Mouse (Mus musculus) MEL (cell line): ENCODE data around the gene Rln1. TPM values are rescaled to one million over a fixed set of nuclear protein-coding genes. Genes with fewer than 3 reads are reported as not detected.
A peak's percentile ranks its signal among the peaks of the same experiment; 100 is the strongest.

Source experiments
- DNase-seq: peaks from one replicate; pipeline ENCODE4 v3.0.0; 2011; ENCODE audit warnings: low read depth, low spot score
- H3K27ac ChIP-seq: 2 replicates; pipeline ENCODE4 v1.5.1; 2012; ENCODE audit warnings: low read depth, mild to moderate bottlenecking, control low read depth, low read length, moderate library complexity; ENCODE audit not compliant: control insufficient read depth
- H3K27me3 ChIP-seq, 2 experiments: fragments of 150-350 bp in 1 of 2; sonication (generic) in 1 of 2; 2 replicates each; pipeline ENCODE4 v1.6.1; 2012; ENCODE audit warnings: low read length in 2 of 2, mild to moderate bottlenecking in 2 of 2, improper control_type of control experiment in 1 of 2, moderate library complexity in 1 of 2; ENCODE audit not compliant: insufficient read depth in 2 of 2, control insufficient read depth in 1 of 2
- H3K36me3 ChIP-seq, 2 experiments: 2 replicates each; pipeline ENCODE4 v1.6.1; 2012 to 2014; ENCODE audit warnings: low read length in 2 of 2, improper control_type of control experiment in 1 of 2, inconsistent platforms in 1 of 2, mild to moderate bottlenecking in 1 of 2; ENCODE audit not compliant: insufficient read depth in 2 of 2, control insufficient read depth in 1 of 2
- H3K4me1 ChIP-seq, 2 experiments: fragments of 150-350 bp in 1 of 2; sonication (generic) in 1 of 2; 2 replicates each; pipeline ENCODE4 v1.6.1; 2012; ENCODE audit warnings: low read length in 2 of 2, improper control_type of control experiment in 1 of 2, mild to moderate bottlenecking in 1 of 2; ENCODE audit not compliant: insufficient read depth in 2 of 2, control insufficient read depth in 1 of 2
- H3K4me3 ChIP-seq, 2 experiments: fragments of 150-350 bp in 1 of 2; sonication (generic) in 1 of 2; 2 replicates each; pipeline ENCODE4 v1.5.1; 2012; ENCODE audit warnings: low read depth in 2 of 2, low read length in 2 of 2, mild to moderate bottlenecking in 2 of 2, moderate library complexity in 2 of 2, control low read depth in 1 of 2, improper control_type of control experiment in 1 of 2; ENCODE audit not compliant: control insufficient read depth in 1 of 2, insufficient read depth in 1 of 2
- H3K79me2 ChIP-seq: 2 replicates; pipeline ENCODE4 v1.6.1; 2012; ENCODE audit warnings: mild to moderate bottlenecking, low read length, moderate library complexity; ENCODE audit not compliant: control insufficient read depth, poor library complexity, insufficient read depth
- H3K9ac ChIP-seq: 2 replicates; pipeline ENCODE4 v1.6.1; 2012; ENCODE audit warnings: low read depth, mild to moderate bottlenecking, control low read depth, low read length, moderate library complexity; ENCODE audit not compliant: control insufficient read depth, poor library complexity, severe bottlenecking
- H3K9me3 ChIP-seq: fragments of 150-350 bp; sonication (generic); replicated peaks from 2 replicates; pipeline ENCODE4 v1.6.1; 2012; ENCODE audit warnings: mild to moderate bottlenecking, low read length, improper control_type of control experiment, moderate library complexity; ENCODE audit not compliant: insufficient read depth
- BHLHE40 ChIP-seq: IDR thresholded peaks from 2 replicates; pipeline ENCODE4 v1.6.1; 2012; ENCODE audit warnings: low read depth, mild to moderate bottlenecking, inconsistent platforms, low read length, improper control_type of control experiment, borderline replicate concordance
- CHD2 ChIP-seq: IDR thresholded peaks from 2 replicates; pipeline ENCODE4 v1.6.1; 2011; ENCODE audit warnings: low read length, improper control_type of control experiment
- EP300 ChIP-seq, 2 experiments: IDR thresholded peaks; 2 replicates each; pipeline ENCODE4 v1.6.1; 2011; ENCODE audit warnings: improper control_type of control experiment in 2 of 2, low read length in 2 of 2, low read depth in 1 of 2, mild to moderate bottlenecking in 1 of 2
- SMC3 ChIP-seq: IDR thresholded peaks from 2 replicates; pipeline ENCODE4 v1.6.1; 2011; ENCODE audit warnings: low read depth, low read length, improper control_type of control experiment
- USF1 ChIP-seq: IDR thresholded peaks from 2 replicates; pipeline ENCODE4 v1.6.1; 2014; ENCODE audit warnings: low read depth, mild to moderate bottlenecking, inconsistent platforms, low read length, improper control_type of control experiment, moderate library complexity
- USF2 ChIP-seq, 2 experiments: IDR thresholded peaks; 2 replicates each; pipeline ENCODE4 v1.6.1; 2011 to 2012; ENCODE audit warnings: improper control_type of control experiment in 2 of 2, low read length in 2 of 2, borderline replicate concordance in 1 of 2, inconsistent platforms in 1 of 2, low read depth in 1 of 2, mild to moderate bottlenecking in 1 of 2; ENCODE audit not compliant: insufficient read depth in 1 of 2
- polyA plus RNA-seq, 2 experiments: library from polyadenylated mRNA; stranded (reverse) in 1 of 2; unstranded in 1 of 2; fragments of >175 nt in 1 of 2; fragments of >200 nt in 1 of 2; gene quantifications; 2 replicates each; pipeline versions ENCODE4 v1.2.1 to v1.2.4; 2012; ENCODE audit warnings: low replicate concordance in 2 of 2, low read depth in 1 of 2; ENCODE audit not compliant: insufficient read length in 2 of 2, insufficient read depth in 1 of 2, missing spikeins in 1 of 2
- total RNA-seq: library from RNA; depleted of rRNA; stranded (reverse); fragments of 300-350 nt; gene quantifications from 2 replicates; pipeline ENCODE4 v1.2.3, GENCODE M21; 2012; rRNA removed

Gene Rln1
- total and polyA plus RNA-seq, 3 experiments = 0.04 TPM; not detected in 2

DNA sequence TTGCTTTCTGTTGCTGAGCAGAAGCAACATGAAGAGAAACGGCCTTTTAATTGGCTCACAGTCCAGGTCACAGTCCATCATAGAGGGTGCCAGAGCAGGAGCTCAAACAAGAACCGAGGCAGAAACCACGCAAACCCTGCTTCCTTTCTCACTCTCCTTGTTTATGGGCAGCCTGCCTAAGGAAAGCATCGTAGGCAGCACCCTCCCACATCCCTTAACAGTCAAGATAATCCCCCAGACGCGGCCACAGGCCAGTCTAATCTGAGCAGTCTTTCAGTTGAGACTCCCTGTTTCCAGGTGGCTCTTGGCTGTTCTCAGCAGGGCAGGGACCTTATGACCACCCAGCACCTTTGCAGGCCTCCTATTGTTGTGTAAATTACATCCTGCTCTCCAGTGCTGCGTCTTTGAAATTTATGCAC lies 49.0 kb downstream of the Rln1 start:
- Histone ChIP-seq H3K79me2 (no peaks in the 10 kb centered on the region), H3K9ac (no peak overlapping the region), H3K9me3 (no peaks in the 10 kb centered on the region), H3K27ac (no peak overlapping the region), H3K27me3 (no peaks in the 10 kb centered on the region), H3K4me1 (no peaks in the 10 kb centered on the region)
- DNase-seq = no peak
- TF ChIP-seq EP300 (IDR thresholded peaks at IDR 0.05; ENCODE audit: low read depth in 1 of 2, low read length in 2 of 2) (0 out of 4 replicates have a peak, but pooled peaks of 1 of the 2 experiments have one; percentile 14), USF2 (IDR thresholded peaks at IDR 0.05; ENCODE audit: borderline replicate concordance in 1 of 2, insufficient read depth in 1 of 2, low read depth in 1 of 2, low read length in 2 of 2) (no peak), CHD2 (no peak), USF1 (no peak), BHLHE40 (no peak), SMC3 (no peak)
- TF ChIP-seq, all 39 proteins: peak for 1
- peaks cover 0 to 28% of the 10 kb centered on the region in 2 experiments; a peak in 2 of 4 replicates for H3K36me3 ChIP-seq
- H3K4me3 ChIP-seq = no peak overlapping the region

Other genes with a start within 250 kb of the Rln1 start
- 75.1 and 86.4 TPM in 2 replicates for gene Rcl1, start 233.3 kb downstream of the Rln1 start, total RNA-seq
- 100 to 1,000 TPM in 1 of 2 experiments, not detected in 1; 122 TPM for gene Rcl1, start 233.3 kb downstream of the Rln1 start, polyA plus RNA-seq
- 26.4 and 32.8 TPM in 2 replicates for gene Jak2, start 82.8 kb downstream of the Rln1 start, total RNA-seq
- 10 to 100 TPM; 30.2 to 78.6 TPM for gene Jak2, start 82.8 kb downstream of the Rln1 start, polyA plus RNA-seq
- gene Insl6, start 9.3 kb downstream of the Rln1 start, total RNA-seq = 2.2 and 3.1 TPM in 2 replicates
- 1 to 10 TPM in 1 of 2 experiments, not detected in 1; 9.9 TPM for gene Insl6, start 9.3 kb downstream of the Rln1 start, polyA plus RNA-seq
- 107 and 117 TPM in 2 replicates for gene Plgrkt, start 32.7 kb upstream of the Rln1 start, total RNA-seq
- gene Plgrkt, start 32.7 kb upstream of the Rln1 start, polyA plus RNA-seq = 100 to 1,000 TPM in 1 of 2 experiments, not detected in 1; 145 TPM
- gene Cd274, start 32.8 kb upstream of the Rln1 start, total RNA-seq = 3.1 and 3.2 TPM in 2 replicates
- gene Cd274, start 32.8 kb upstream of the Rln1 start, polyA plus RNA-seq = 1 to 10 TPM in 1 of 2 experiments, not detected in 1; 5.0 TPM
- gene Pdcd1lg2, start 76.2 kb upstream of the Rln1 start, total RNA-seq = 1.3 and 1.7 TPM in 2 replicates
- 1 to 10 TPM in 1 of 2 experiments, not detected in 1; 5.4 TPM for gene Pdcd1lg2, start 76.2 kb upstream of the Rln1 start, polyA plus RNA-seq
- gene Ric1, start 187.6 kb upstream of the Rln1 start, total RNA-seq = 41.0 and 43.8 TPM in 2 replicates
- gene Ric1, start 187.6 kb upstream of the Rln1 start, polyA plus RNA-seq = 10 to 100 TPM; 54.2 to 77.2 TPM